Mouse (Mus musculus) testis, adult 2 months (tissue): ENCODE measurements around the gene Ctnnb1. TPM values are rescaled to one million over a fixed set of nuclear protein-coding genes. Genes with fewer than 3 reads are reported as not detected.

Source experiments
- H3K27ac ChIP-seq: fragments of 200-500 bp; 2 replicates; pipeline ENCODE4 v1.5.1; 2012; ENCODE audit warnings: low read depth, low read length; ENCODE audit not compliant: control insufficient read depth, insufficient read depth
- H3K27me3 ChIP-seq: fragments of 200-500 bp; 2 replicates; pipeline ENCODE4 v1.6.1; 2012; ENCODE audit warnings: mild to moderate bottlenecking, low read length, moderate library complexity; ENCODE audit not compliant: control insufficient read depth, insufficient read depth
- H3K36me3 ChIP-seq: fragments of 200-500 bp; 2 replicates; pipeline ENCODE4 v1.6.1; 2012; ENCODE audit warnings: mild to moderate bottlenecking, low read length; ENCODE audit not compliant: control insufficient read depth, insufficient read depth
- H3K4me1 ChIP-seq: fragments of 200-500 bp; 2 replicates; pipeline ENCODE4 v1.6.1; 2012; ENCODE audit warnings: low read length; ENCODE audit not compliant: control insufficient read depth, insufficient read depth
- H3K4me3 ChIP-seq: fragments of 200-500 bp; 2 replicates; pipeline ENCODE4 v1.5.1; 2012; ENCODE audit warnings: low read depth, mild to moderate bottlenecking, low read length, moderate library complexity, mixed read lengths; ENCODE audit not compliant: control insufficient read depth
- CTCF ChIP-seq: fragments of 200-500 bp; IDR thresholded peaks from 2 replicates; pipeline ENCODE4 v1.5.1; 2012; ENCODE audit warnings: low read depth, mild to moderate bottlenecking, inconsistent platforms, low read length, moderate library complexity; ENCODE audit not compliant: control insufficient read depth, insufficient read depth, insufficient replicate concordance
- POLR2A ChIP-seq: fragments of 200-500 bp; IDR thresholded peaks from 2 replicates; pipeline ENCODE4 v1.6.1; 2012; ENCODE audit warnings: low read depth, mild to moderate bottlenecking, inconsistent platforms, low read length, moderate library complexity; ENCODE audit not compliant: control insufficient read depth
- polyA plus RNA-seq: library from polyadenylated mRNA; depleted of rRNA; stranded (reverse); fragments of >200 nt; gene quantifications from 2 replicates; pipeline ENCODE4 v1.2.3, GENCODE M21; 2012

Gene Ctnnb1
- polyA plus RNA-seq, 1 experiment = 41.4 TPM

DNA sequence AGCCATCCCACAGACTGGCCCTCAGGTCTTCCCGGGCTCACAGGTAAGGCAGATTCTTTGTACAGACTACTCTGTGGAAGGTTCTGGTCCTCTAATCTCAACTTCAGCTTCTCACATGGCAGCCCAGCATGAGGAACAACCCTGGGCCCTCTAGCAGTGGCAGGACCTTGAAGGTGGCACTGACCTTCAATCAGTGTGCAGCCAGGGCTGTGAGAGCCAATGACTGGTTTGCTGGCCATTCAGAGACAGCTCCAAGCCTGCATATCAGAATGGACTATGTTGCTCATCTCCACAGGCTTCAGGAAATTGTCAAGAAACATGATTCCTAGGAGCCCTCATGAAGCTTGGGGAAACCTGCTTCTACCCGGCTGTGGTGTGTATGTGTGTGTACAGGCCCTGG is 45.2 kb downstream of the Ctnnb1 start:
- no peaks in the 10 kb centered on the region for H3K27me3 ChIP-seq
- H3K4me3 ChIP-seq = no peak overlapping the region
- no peak for TF ChIP-seq CTCF
- TF ChIP-seq POLR2A = no peak
- H3K4me1 ChIP-seq = no peaks in the 10 kb centered on the region
- H3K36me3 ChIP-seq = no peaks in the 10 kb centered on the region
- H3K27ac ChIP-seq = no peak overlapping the region

DNA sequence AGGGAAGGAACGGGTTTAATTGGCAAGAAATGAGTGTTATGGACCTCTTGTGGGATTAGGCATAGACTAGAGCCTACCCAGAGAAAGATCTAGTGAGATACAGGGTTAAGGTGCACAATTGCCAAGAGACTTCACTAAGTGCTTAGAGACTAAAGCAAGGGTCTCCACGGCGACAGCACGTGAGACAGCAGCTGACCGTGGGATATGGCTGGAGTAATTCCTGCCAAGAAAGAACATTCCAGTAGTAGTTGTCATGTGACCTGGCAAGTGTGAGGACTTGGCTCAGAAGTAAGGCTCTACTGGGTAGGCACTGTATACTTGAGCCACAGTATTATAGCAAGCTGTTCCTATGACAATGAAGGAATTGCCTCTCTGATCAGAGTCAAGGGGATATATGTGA is 47.1 kb downstream of the Ctnnb1 start:
- Histone ChIP-seq H3K4me3 (no peak overlapping the region), H3K36me3 (no peaks in the 10 kb centered on the region), H3K27ac (no peak overlapping the region), H3K27me3 (no peaks in the 10 kb centered on the region), H3K4me1 (no peaks in the 10 kb centered on the region)
- TF ChIP-seq CTCF (no peak), POLR2A (no peak)

DNA sequence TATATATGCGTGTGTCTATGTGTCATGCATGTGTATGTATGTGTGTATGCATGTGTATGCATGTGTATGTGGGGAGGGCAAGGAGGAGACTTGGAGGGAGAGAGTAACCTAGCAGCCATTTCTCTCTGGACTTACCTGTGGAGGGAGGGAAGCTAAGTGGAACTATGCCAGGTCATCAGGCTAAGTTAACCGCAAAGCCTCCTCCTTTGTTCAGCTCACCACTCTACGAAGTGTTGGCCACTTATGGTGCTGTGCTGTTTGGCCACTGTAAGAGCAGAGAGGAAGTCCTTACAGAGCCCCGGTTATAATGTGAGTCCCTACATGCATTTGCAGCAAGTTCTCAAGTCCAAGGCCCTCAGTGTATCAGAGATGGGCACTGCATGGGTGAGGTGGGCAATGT is 47.8 kb downstream of the Ctnnb1 start:
- TF ChIP-seq POLR2A (no peak), CTCF (no peak)

DNA sequence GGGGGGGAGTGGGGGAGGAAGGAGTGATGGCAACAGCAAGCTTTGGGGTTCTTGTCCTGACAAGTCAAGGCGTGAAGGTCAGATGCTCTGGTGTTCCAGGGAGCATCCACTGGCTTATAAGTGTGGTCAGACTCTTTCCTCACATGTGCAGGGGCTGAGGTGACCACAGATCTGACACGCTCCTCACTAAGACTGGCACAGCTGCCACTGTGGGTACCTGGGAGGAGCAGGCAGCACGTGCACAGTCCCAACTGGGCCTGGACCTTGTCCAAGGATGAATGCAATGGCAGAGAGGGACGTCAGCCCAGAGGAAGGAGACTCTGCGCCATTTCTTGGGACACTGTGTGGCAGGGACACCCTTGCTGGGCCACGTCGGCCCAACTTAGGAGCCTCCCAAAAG is 52.8 kb downstream of the Ctnnb1 start:
- no peaks in the 10 kb centered on the region for H3K36me3 ChIP-seq
- TF ChIP-seq CTCF = no peak
- no peak for TF ChIP-seq POLR2A
- H3K27ac ChIP-seq = no peak overlapping the region
- no peaks in the 10 kb centered on the region for H3K27me3 ChIP-seq
- peaks cover 2% of the 10 kb centered on the region; the same call in 1 of the 2 replicates for H3K4me1 ChIP-seq
- H3K4me3 ChIP-seq = no peak overlapping the region

More for the DNA sequence above, 47.8 kb downstream of the Ctnnb1 start:
- no peaks in the 10 kb centered on the region for H3K36me3 ChIP-seq
- H3K27ac ChIP-seq = no peak overlapping the region
- H3K4me1 ChIP-seq = no peaks in the 10 kb centered on the region
- H3K27me3 ChIP-seq = no peaks in the 10 kb centered on the region
- H3K4me3 ChIP-seq = no peak overlapping the region

DNA sequence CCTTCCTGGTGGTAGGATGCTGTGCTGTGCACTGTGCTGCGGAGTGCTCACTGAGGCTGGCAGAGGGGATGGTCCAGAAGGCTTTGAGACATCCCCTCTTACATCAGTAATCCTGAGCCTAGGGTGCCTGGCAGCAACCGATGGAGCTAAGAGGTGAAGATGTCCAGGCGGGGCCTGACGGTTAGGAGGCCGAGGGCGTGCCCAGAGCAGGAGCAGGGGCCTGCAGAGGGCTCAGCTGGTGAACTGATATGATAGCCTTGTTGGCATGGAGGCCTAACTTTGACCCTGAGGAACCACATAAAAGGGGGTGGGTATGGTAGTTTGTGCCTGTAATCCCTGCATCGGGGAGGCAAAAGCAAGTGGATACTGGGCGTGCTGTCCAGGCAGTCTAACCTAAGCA is 54.8 kb downstream of the Ctnnb1 start:
- Histone ChIP-seq H3K27me3 (no peaks in the 10 kb centered on the region), H3K36me3 (no peaks in the 10 kb centered on the region), H3K4me3 (no peak overlapping the region), H3K4me1 (peaks cover 2% of the 10 kb centered on the region; the same call in 1 of the 2 replicates), H3K27ac (no peak overlapping the region)
- TF ChIP-seq POLR2A = no peak
- no peak for TF ChIP-seq CTCF

DNA sequence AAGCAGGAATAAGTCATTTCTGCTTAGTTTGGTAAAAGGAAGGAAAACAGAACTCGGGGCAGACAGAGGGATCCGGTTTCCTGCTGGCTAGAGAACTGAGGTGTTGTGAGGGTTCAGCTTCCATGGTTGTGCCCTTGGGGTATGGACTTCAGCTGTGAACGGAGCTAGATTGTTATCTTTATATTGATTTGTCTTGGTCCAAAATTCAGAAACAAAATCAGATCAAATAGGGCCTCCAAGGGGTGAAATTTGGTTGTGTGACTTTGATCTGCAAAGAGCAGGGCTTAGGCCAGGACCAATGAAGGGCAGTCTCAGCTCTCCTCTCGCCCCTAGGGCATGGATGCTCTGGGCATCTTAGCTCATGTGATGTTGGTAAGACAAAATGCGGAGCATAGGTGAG is 55.5 kb downstream of the Ctnnb1 start:
- no peaks in the 10 kb centered on the region for H3K27me3 ChIP-seq
- H3K36me3 ChIP-seq = no peaks in the 10 kb centered on the region
- H3K27ac ChIP-seq = no peak overlapping the region
- TF ChIP-seq POLR2A (no peak), CTCF (no peak)
- H3K4me3 ChIP-seq = no peak overlapping the region
- H3K4me1 ChIP-seq = peaks cover 2% of the 10 kb centered on the region; the same call in 1 of the 2 replicates

DNA sequence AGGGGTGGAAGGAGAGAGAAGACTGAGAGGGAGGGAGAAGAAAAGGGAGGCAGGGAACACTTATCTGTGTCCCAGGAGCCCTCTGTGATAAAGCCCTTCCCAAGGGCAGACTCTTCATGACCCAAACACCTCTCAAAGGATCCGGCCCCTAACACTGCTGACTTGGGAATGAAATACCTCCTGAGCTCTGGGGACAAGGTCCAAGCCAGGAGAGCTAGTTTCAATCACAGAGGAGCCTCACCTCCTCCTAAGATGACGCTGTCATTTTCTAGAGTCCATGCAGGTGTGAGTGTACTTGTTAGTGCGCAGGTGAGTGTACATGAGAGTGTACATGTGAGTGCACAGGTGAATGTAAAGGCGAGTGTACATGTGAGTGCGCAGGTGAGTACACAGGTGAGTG is 56.0 kb downstream of the Ctnnb1 start:
- Histone ChIP-seq H3K4me3 (no peak overlapping the region), H3K27ac (no peak overlapping the region), H3K36me3 (no peaks in the 10 kb centered on the region), H3K27me3 (no peaks in the 10 kb centered on the region), H3K4me1 (peaks cover 2% of the 10 kb centered on the region; the same call in 1 of the 2 replicates)
- no peak for TF ChIP-seq CTCF
- TF ChIP-seq POLR2A = no peak

DNA sequence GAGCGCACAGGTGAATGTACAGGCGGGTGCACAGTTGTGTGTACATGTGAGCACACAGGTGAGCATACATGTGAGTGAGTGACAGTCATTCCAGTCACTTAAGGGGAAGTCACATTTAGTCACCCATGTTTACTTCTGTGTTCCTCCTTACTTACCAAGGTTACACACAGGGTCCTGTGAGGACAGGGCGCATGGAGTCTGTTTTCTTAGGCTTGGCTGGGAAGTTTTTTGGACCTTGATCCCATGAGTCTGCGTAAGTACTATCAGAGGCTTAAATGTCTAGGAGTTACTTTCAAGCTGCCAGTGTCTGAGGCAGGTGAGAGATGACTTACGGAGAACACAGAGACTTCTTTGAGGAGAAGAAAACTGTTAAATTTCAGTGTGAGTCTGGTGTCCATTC is 56.5 kb downstream of the Ctnnb1 start:
- Histone ChIP-seq H3K27ac (no peak overlapping the region), H3K27me3 (no peaks in the 10 kb centered on the region), H3K4me1 (peaks cover 2% of the 10 kb centered on the region; the same call in 1 of the 2 replicates), H3K36me3 (no peaks in the 10 kb centered on the region), H3K4me3 (no peak overlapping the region)
- TF ChIP-seq CTCF (no peak), POLR2A (no peak)
